ENCODE assay signal across 21 mouse cellular contexts in the genomic region with DNA sequence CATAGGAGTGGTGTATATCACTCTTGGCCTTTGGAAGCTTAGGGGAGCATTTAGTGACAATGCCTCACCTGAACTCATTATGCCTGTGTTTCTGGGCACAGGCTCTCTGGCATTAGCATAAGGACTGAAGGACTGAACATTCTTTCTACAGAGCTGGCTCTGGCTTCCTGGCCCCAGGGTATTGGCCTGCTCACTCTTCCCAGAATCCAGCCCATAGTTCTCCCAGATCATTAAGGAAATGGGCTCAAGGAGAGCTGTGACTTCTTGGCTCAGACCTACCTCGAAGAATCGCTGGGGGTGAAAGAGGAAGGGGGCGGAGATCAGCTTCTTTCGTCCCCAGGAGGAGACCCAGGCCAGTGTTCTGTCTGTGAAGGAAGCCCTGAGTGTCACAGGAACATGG. TPM values are rescaled to one million over a fixed set of nuclear protein-coding genes. Genes with fewer than 3 reads are reported as not detected.
"Had no signal": no experiment of that assay in that cellular context is flagged by ENCODE, and none has a peak within 500 bp of the region (broad histone marks: within the 10 kb centered on the region; RNA-seq: fewer than 3 reads in every experiment).

No protein-coding gene starts in this region.

- H3K27me3 ChIP-seq: liver, embryonic 12.5 days had no signal

- ATAC-seq: intestine, embryonic 16.5 days; liver, embryonic 12.5 days; midbrain, embryonic 16.5 days had no signal

- H3K9me3 ChIP-seq: limb, embryonic 10.5 days; liver, embryonic 12.5 days; midbrain, embryonic 10.5 days; neural tube, embryonic 13.5 days had no signal

- H3K27ac ChIP-seq: left cerebral cortex, adult 2 months; limb, embryonic 10.5 days; liver, embryonic 12.5 days; midbrain, embryonic 10.5 days; neural tube, embryonic 13.5 days had no signal

- H3K4me1 ChIP-seq: liver, embryonic 12.5 days; midbrain, embryonic 10.5 days; neural tube, embryonic 13.5 days had no signal

- DNase-seq: lung, embryonic 14.5 days; lung, postnatal 10 days; lung, postnatal 4 days; retina, postnatal 1 day; right cerebral cortex, postnatal 4 days; spleen, adult 18-20 months; thymus, adult 18-20 months; thymus, postnatal 25 days had no signal

- H3K4me2 ChIP-seq: liver, embryonic 12.5 days; lung, embryonic 14.5 days; neural tube, embryonic 13.5 days had no signal

- H3K4me3 ChIP-seq: left cerebral cortex, adult 2 months; limb, embryonic 10.5 days; liver, embryonic 12.5 days; midbrain, embryonic 10.5 days; neural tube, embryonic 13.5 days had no signal

- H3K36me3 ChIP-seq: limb, embryonic 10.5 days; liver, embryonic 12.5 days; midbrain, embryonic 10.5 days; neural tube, embryonic 13.5 days had no signal

- H3K9ac ChIP-seq: liver, embryonic 12.5 days; lung, embryonic 14.5 days; neural tube, embryonic 13.5 days had no signal

RNA-seq across cellular contexts. Expression of a gene that starts 8.5 kb away (rescaled TPM):
- total RNA-seq: megakaryocyte, adult 5-6 weeks had no signal
- polyA plus RNA-seq: liver, embryonic 12.5 days; midbrain, embryonic 10.5 days had no signal

RNA-seq across cellular contexts. Expression of a gene that starts 13.9 kb away (rescaled TPM):
- total RNA-seq: layer of hippocampus, postnatal 25 days; left cerebral cortex, adult 2 months; left cerebral cortex, postnatal 14 days; megakaryocyte, adult 5-6 weeks had no signal
- polyA plus RNA-seq: intestine, embryonic 16.5 days; limb, embryonic 10.5 days; limb, embryonic 14.5 days; liver, embryonic 12.5 days; liver, embryonic 16.5 days; lung, embryonic 14.5 days; midbrain, embryonic 10.5 days; midbrain, embryonic 16.5 days; neural tube, embryonic 13.5 days; stomach, embryonic 14.5 days had no signal
